Mouse (Mus musculus) central nervous system, embryonic 14 days (tissue): ENCODE data around the gene Mocs2. TPM values are rescaled to one million over a fixed set of nuclear protein-coding genes. Genes with fewer than 3 reads are reported as not detected.

ENCODE experiments used
- polyA plus RNA-seq: library from polyadenylated mRNA; depleted of rRNA; stranded (reverse); fragments of >200 nt; gene quantifications from 2 replicates; pipeline ENCODE4 v1.2.3, GENCODE M21; 2012; rRNA removed

The Mocs2 gene
- polyA plus RNA-seq: 75.4 and 76.4 TPM in 2 replicates

GRCm38 (mm10) chr13:114817751-114818360 lies at the start of gene Mocs2:
Gene Mocs2, plus strand, starts transcription at chr13:114818236.

Other genes starting within 250 kb of the Mocs2 start
- gene Itga2, start 113.9 kb downstream of the Mocs2 start, polyA plus RNA-seq: 1.5 and 2.1 TPM in 2 replicates